Mouse (Mus musculus): ENCODE data around the gene Thada.

Gene Thada

DNA sequence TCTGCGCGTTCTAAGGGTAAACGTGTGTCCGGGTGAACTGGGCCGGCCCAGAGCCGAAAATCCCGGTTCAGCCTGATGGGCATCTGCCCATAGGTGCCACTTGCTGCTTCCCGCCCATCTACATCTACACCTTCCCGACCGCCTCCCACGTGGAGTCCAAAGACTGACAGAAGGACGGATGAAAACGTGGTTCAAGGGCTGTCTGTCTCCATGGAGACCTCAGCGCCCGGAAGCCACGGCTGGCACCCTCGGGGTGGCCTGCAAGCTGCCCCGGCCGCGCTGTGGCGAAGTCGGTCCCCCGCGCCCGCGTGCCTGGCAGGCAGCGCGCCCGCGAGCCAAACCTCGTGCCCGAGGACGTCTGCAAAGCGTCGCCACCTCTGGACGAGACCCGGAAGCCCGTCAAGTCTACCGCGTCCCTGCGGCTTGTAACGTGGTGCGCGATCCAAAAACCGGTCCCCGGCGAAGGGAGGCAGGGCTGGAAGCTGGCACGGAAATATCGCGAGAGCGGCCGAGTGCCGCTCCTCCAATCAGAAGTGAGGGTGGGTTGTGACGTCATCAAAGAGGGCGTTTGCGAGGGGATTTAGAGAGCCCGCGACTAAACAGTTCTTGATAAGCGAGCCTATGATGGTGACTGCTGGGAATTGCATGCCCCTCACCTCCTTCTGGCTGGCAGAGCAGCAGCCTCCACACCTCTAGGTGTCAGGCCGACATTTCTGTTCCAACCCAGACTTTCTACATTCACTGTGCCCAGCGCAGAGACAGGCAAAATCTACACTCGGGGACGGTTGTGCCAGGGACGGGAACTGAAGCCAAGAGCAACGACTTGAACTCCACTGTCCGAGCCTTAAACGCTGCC is at the start of gene Thada:
TSS of gene Thada (minus strand) at position 453 of the 856 bp plus-strand sequence.
- in situ Hi-C loops (cut with MboI, MseI): loop anchor here (25.0 kb wide), 1 partner anchor 471 kb away; no protein-coding TSS in a partner anchor

DNA sequence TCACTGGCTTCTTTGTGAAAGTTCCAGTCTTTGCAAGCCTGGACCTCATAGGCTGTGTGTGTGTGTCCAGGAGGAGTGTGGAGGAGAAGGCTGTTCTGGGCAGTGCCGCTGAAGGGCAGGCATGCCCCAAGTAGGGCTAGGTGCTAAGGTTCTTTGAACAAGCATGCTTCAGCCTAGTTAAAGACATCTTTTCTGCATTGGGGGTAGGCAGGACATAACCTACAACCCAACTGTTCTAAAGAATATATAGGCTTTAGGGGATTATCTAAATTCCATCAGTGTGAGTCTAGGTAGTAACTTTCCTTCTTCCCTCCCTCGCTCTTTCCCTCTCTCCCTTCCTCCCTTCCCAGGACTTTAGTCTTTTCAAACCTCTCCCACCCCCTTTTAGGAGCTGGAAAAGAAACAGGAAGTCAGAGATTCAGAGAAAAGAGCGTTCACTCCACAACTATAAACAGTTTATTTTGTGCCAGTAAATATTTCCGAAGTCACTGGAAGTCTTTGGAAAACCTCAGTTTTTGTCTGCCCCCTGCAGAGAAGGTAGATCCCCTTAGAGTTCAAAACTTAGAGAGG is 46.6 kb upstream of the Thada start:
- in situ Hi-C loops (cut with MboI, MseI): no loop called here

DNA sequence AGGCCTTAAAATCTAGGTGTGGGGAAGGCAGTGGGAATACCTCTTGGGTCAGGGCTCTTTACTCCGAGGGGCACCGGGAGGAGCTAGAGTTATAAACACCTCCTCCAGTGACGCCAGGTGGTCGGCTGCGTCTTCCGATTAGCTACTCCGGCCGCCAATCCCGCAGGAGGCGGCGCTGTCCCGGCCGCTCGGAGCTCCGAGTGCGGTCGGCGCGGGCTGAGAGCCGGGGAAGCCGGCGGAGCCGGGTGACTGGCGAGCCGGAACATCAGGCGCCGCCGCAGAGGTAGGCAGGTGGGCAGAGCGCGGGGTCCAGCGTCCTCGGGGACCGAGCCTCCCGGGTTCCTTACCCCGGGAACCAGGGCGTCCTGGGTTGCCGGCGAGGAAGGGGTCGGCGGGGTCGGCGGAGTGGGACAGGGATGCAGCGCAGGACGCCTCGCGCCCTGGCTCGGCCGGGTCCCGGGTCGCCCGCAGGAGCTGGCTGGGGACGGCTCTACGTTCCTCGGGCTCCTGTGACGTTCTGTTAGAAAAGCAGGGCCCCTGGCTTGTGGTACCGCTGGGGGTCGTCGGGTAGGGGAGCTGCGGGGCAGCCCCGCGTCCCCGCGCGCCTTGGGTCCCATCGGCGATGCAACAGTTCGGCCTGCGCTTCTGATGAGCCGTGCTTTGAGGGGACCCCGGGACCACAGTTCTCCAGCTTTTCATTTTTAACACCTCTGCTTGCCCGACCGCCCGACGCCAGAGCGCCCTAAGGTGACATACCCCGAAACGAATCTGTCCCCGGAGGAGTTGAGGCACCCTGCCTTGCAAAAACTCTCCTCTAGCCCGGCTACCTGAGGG is 45.9 kb upstream of the Thada start, which contains the start of gene Plekhh2:
TSS of gene Plekhh2 (plus strand) at position 214 of the 834 bp plus-strand sequence.
- in situ Hi-C loops (cut with MboI, MseI): no loop called here

DNA sequence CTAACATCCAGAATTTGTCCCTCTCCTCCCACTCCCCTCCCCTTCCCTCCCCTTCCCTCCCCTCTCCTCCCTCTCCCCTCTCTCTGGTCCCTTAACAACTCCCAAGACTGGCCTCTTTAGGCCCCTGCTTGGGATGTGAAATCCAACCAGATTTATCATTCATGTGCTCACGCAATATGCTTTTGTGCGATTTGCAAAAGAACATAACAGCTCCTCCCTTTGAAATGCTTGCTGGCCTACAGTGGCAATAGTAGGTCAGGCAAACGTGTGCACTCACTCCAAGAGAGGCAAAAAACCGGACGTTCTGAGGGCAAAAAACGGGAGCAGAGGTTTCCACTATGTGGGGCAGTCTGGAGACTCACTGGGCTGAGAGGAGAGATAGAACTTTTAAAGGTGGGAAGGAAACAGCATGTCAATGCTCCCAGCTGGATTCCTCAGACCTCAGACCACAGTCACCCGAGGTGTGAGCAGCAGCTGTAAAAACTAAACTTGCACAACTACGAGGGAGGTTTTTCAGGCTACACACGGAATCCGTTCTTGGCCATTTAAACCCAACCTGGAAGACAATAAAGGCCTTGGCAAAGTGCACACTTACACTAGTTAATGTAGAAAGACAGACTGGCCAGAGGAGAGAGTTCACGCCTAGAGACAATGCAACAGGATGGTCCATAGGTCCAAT is 45.1 kb upstream of the Thada start:
- in situ Hi-C loops (cut with MboI, MseI): no loop called here

DNA sequence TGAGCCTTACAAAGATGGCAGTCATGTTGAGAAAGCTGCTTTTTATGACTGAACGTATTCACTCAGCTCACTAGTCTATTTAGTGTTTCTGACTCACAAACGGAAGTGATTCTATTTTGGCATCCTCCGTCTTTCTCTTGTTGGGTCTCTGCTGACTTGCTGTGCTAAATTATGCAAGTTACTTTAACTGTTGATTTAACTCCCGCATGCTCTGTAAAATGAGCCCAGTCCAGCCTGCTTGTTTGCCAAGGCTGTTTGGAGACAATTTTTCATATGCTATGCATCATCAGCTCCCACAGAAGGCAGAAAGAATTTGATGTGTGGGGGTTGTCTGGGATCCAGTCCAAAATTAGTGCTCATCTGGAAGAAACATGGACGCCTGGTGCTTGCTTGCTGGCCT is 44.4 kb upstream of the Thada start:
- in situ Hi-C loops (cut with MboI, MseI): no loop called here

DNA sequence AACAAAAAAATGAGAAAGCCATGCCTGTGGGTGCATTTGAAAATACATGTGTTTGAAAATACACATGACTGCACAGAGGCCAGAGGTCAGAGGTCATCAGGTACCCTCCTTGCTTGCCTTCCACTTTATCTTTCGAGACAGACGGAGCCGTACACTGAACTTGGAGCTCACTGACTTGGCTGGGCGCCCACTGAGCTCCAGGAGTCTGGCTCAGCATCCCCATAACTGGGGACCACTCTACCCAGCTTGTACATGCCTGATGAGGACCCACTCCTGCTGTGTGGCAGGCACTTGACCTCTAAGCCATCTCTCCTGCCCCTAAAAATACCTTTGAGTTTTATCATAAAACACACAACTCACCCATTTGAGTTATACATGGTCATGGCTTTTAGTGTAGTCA is 43.2 kb upstream of the Thada start:
- in situ Hi-C loops (cut with MboI, MseI): no loop called here

DNA sequence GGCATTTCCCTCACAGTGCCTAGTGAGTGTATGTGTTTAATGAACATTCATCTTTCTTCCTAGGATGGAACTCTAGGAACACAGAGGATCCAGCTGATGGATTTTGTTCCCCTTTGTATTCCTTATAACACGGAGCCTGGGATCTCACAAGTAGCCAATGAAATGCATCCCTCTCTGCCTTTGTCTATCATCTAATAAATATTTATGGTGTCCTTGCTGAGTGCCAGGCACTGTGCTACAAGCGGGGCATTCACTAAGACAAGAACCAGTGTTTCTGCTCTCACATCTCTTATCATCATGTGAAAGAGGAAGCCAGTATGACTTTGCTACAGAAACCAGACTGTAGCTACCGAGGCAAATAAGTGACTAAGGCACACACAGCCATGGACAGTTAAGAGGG is 42.7 kb upstream of the Thada start:
- in situ Hi-C loops (cut with MboI, MseI): no loop called here

DNA sequence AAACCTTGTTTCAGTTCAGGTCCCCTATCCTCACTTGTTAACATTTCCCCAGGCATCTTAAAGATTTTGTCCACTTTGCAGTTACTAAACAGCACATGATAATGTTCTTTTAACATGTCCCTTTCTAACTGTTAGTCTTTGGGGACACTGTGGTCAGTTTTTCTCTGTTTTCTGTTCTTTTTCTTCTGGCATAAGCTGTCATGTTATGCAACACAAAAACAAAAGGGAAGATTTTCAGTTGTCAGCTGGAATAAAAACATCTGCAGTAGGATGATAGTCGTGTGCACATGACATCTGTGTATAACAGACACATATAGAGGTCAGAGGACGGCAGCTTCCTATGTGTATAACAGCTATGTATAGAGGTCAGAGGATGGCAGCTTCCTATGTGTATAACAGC is 39.9 kb upstream of the Thada start:
- in situ Hi-C loops (cut with MboI, MseI): no loop called here

DNA sequence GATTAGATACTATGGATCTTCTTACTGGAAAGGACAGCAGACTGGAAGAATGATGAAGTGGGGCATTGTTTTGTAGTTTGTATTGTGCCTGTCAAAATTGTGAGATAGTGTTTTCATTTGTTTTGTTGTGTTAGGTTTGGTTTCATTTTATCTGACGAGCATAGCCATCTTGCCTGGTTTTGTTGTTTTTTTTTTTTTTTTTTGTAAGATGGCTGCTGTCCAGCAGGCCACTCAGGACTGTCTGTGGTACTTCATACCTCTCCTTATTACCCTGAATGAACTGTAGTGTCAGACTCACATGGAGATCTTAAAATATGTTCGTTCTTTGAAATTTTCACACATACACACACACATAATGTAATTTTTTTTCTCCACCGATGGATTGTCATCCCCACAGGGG is 36.3 kb upstream of the Thada start:
- in situ Hi-C loops (cut with MboI, MseI): no loop called here

DNA sequence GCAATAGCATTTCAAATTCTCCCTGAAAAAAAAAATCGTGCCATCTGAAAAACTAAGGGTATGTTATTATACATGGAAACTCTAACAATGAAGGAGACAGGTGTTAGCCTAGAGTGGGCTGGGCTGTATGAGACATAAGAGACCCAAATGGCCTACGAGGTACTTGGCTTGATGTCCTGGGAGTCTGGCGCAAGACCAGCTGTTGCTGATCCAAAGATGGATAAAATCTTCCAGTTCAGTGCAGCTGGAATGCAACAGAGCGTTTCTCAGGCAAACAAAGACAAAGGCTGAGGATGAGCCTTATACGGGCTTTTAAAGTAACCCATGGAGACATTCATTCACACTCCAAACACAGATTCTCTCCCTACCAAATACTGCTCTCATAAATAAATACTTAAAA is 32.6 kb upstream of the Thada start:
- in situ Hi-C loops (cut with MboI, MseI): no loop called here

DNA sequence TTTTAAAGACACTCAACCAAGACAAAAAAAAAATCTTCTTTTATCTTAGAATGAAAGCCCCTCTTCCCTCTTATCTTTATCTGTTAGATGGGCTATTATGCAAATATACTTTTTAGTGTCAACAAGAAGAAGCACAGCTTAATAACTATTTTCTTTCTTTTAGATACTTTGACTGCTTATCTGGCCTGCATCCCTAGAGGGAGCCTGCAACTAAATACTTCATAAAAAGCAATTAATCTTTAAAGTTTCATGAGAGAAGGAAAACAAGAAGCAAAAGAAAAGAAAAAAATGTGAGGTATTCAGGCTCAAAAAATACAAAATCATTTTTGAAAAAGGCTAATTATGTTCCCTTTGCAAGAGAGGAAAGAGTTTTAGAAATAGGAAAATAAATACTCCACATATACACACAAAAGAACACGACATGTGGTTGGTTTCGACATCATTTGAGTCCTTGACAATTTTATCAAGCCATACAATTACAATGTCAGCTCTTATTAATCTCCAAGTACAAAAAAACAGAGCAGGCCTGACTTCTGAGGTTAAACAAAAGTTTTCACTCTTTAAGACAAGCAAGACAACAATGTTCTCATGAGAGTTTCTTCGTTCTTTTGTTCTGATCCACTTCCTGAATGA is 32.1 kb upstream of the Thada start:
- in situ Hi-C loops (cut with MboI, MseI): no loop called here

DNA sequence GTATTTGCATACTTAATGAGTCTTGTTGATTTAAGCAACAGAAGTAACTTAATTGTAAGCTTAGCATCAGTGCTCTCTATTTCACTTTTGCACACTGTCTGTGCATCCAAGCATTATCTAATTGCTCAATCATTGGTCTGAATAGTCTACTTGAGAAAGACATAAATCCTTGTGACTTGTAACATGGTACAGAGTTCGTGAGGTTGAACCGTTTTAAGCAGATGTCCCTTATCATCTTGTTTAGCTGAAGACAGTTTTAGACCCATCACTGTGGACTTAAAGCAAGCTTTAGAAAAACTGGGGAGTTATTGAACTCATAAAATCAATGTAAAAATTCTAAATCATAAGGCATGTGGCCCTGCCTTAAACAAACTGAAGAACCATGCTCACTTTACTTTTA is 31.6 kb upstream of the Thada start:
- in situ Hi-C loops (cut with MboI, MseI): no loop called here

DNA sequence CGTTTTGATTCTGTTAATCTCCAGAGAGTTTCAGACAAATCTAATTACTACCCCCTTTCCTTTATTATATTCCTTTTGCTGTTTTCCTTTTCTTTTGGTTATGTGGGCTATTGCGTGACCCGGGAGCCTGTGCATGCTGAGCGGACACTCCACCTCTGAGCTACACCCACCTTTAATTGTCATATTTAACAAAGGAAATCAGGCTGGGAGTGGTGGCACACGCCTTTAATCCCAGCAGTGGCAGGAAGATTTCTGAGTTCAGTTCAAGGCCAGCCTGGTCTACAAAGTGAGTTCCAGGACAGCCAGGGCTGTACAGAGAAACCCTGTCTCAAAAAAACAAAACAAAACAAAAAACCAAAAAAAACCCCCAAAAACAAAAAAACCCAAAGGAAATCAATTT is 31.0 kb upstream of the Thada start:
- in situ Hi-C loops (cut with MboI, MseI): no loop called here

DNA sequence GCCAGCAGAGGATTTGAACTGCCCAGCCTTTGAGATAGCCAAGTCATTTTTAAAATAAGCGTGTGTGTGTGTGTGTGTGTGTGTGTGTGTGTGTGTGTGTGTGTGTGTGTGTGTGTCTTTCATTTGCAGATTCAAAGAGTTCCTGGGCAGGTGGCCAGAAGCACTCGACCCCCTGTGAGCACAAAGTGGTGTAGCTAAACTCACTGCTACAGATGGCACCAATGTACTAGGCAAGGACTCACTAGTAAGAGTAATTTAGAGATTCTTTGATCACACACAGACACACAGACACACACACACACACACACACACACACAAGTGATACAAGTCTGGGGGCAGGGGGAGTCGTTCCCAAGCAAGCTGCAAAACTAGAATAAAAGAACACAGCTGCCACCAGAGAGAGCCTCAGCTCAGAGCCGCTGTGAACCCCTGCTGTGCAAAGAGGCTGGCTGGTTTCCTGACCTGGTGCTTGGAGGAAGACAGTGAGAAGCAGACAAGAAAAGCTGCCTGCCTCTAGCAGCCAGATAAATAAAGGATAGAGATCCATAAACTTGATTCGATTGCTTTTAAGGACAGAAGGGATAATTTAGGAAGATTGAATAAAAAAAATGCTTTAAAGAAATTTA is 26.4 kb upstream of the Thada start:
- in situ Hi-C loops (cut with MboI, MseI): no loop called here

DNA sequence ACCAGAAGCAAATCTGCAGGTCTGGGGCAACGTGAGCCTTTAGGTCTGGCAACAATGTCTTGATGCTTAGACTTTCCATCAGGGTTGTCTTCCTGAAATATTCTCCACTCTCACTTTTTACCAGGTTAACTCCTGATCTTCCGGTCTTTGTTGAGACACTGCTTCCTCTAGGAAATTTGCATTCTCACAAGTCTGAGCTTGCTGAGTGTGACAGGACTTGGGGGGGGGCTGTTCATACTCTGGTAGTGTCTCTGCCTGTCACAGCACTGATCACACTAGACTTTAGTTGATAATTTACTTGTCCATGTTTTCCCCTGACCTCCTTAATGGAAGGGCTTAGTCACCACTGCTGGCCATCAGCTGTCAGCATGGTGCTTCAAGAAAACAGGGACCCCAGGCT is 21.4 kb upstream of the Thada start:
- in situ Hi-C loops (cut with MboI, MseI): no loop called here

DNA sequence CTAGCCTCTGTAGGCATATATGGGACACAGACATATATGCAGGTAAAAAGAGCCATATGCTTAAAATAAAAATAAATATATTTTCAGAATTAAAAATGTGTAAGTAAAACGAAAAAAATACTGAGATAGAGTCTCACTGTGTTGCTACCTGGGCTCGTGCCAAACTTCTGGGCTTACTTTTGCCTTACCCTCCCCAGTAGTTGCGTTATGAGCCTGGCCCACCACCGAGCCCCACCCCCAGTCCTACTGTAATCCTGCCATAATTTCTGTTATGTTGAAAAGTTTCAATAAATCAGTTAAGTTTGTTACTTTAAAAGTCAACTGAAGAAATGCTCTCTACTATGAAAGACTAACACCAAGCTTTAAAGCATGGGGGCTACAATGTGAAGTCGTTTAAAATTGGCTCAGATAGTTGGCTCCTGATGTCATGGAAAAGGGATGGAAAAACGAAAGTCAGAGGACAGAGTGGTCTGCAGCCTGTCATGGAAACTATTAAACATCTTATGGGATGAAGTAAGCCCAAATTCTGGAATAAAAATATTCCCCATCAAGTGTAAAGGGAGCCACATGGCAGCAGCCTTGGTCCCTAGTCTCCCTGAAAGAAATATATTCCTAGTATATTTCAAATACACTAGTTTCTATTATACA is 17.8 kb upstream of the Thada start:
- in situ Hi-C loops (cut with MboI, MseI): no loop called here

DNA sequence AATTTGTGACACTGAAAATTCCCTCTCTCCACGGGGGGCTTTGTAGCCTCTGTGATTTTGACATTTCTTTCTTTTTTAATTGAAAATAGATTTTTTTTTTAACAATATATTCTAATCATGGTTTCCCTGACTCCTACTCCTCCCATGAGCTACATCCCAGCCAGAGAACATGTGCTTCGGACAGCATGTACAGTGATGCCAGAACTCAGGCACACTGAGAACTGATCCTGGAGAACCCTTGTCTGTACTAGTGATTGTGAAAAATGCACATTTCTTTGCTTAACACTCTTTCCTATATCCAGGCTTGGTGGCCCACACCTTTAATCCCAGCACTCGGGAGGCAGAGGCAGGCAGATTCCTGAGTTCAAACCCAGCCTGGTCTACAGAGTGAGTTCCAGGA is 16.8 kb upstream of the Thada start:
- in situ Hi-C loops (cut with MboI, MseI): no loop called here

DNA sequence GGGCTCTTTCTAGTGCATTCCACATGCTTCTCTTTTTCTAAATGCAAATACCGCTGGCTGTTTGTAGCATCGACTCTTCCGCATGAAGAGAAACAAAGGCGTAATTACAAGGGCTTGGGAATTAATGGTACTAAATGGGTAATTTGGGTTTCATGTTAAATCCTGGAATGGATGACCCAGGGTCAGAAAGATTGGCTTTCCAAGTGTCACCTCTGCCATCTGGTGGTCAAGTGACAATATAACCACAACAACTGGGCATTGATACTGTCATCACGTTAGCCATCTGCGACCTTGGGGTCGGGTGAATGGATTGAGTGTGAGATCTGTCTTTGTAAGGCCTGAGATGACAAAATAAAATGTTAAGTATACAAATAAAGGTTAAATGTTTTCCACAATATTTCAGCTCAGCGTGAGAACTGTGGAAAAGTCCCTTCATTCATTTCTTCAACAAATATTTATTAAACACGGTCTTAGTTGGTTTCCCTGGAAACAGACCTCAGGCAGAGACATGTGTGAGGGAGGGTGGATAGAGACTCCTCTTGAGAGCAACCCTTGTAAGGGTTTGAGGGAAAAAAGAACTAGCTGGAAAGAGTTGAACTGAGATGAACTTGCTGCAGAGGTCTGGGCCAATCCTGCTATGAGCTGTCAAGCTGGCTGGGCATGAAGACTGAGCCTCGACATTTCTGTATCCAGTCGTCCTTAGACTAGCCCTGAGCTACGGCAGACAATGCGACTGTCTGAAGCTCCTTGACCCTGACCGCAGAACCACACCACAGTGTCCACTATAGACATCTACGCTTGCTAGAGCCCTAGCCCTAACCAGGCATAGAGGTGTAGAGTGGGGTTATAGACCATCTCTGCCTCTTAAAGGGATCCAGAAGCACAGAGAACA is 14.7 kb upstream of the Thada start:
- in situ Hi-C loops (cut with MboI, MseI): no loop called here

DNA sequence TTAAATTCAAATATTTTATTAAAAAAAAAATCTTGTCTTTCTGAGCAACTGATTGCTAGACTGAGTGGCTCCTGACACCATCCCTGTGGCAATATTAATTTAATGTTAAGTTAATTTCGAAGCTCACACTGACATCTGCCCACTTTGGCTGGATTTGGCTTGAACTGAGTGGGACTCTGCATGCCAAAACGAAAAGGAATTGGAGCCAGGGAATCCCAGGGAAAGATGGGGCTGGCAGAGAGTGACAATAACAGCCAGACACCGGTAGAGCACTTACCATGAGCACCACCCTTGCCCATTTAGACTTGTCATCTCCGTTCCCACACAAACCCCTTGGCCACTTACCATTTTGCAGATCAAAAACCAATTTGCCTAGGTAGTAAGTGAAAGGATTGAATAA is 12.3 kb upstream of the Thada start:
- in situ Hi-C loops (cut with MboI, MseI): no loop called here
